ENCODE assay signal across 24 mouse cellular contexts in the genomic region with DNA sequence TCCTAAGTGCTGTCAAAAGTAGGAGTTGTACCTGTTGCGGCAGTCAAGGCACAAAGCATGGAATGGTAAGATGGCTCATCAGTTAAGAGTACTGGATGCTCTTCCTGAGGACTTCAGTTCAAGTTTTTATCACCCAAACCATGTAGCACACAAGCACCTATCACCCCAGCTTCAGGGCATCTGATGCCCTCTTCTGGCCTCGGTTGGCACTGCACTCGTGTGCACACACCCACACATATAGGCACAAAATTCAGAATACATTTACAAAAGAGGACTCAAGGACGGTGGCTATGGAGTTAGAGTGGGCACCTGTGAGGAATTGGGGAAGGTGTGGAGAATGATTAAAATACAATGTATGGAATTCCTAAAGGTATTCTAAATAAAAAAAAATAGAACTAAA.
DNase-seq lines count a peak whose midpoint lies in the region; ATAC-seq and TF ChIP-seq lines count a peak whose summit lies in the region.
"Had no signal": no experiment of that assay in that cellular context is flagged by ENCODE, and none has a peak within 500 bp of the region (broad histone marks: within the 10 kb centered on the region; RNA-seq: fewer than 3 reads in every experiment).

No protein-coding gene starts in this region.

- TF ChIP-seq CTCF in intestine, postnatal 0 days (IDR thresholded peaks at IDR 0.05; ENCODE audit: low read depth): peak; percentile 44
- peak; percentile 26 for TF ChIP-seq CTCF in lung, embryonic 14.5 days (IDR thresholded peaks at IDR 0.05; ENCODE audit: low read depth)
- TF ChIP-seq CTCF in ES-Bruce4 (IDR thresholded peaks at IDR 0.05; ENCODE audit: low read depth, low read length): peak; percentile 12

- WGBS in intestine, postnatal 0 days: 97% methylated on average over 4 of the region's 4 CpGs
- WGBS in intestine, embryonic 16.5 days: 97% methylated on average over 4 of the region's 4 CpGs
- WGBS in lung, embryonic 14.5 days: 96% methylated on average over 4 of the region's 4 CpGs

- no peak overlapping the region for H3K27ac ChIP-seq in intestine, postnatal 0 days (ENCODE audit: low read depth, low read length)
- H3K27ac ChIP-seq in intestine, embryonic 16.5 days (ENCODE audit: low read length): no peak overlapping the region
- H3K27ac ChIP-seq in lung, embryonic 14.5 days (ENCODE audit: low read depth): no peak overlapping the region
- H3K27ac ChIP-seq in ES-Bruce4 (ENCODE audit: insufficient read depth, low read length): no peak overlapping the region
- H3K27ac ChIP-seq: forebrain, embryonic 15.5 days; hindbrain, embryonic 14.5 days; intestine, embryonic 15.5 days; liver, embryonic 15.5 days had no signal

- TF ChIP-seq EP300 in ES-Bruce4 (IDR thresholded peaks at IDR 0.05; ENCODE audit: insufficient read depth, low read depth, low read length): no peak

- no peak overlapping the region for H3K4me2 ChIP-seq in intestine, postnatal 0 days (replicated peaks; ENCODE audit: low read depth)
- no peak overlapping the region for H3K4me2 ChIP-seq in intestine, embryonic 16.5 days (ENCODE audit: low read depth, low read length)
- H3K4me2 ChIP-seq in lung, embryonic 14.5 days: no peak overlapping the region
- H3K4me2 ChIP-seq: forebrain, embryonic 15.5 days; heart, embryonic 11.5 days; hindbrain, embryonic 14.5 days; intestine, embryonic 15.5 days; liver, embryonic 15.5 days had no signal

- no peaks in the 10 kb centered on the region for H3K27me3 ChIP-seq in intestine, postnatal 0 days (replicated peaks; ENCODE audit: control insufficient read depth, insufficient read depth, low read length)
- H3K27me3 ChIP-seq in intestine, embryonic 16.5 days (replicated peaks; ENCODE audit: control insufficient read depth, insufficient read depth, low read length): no peaks in the 10 kb centered on the region
- no peaks in the 10 kb centered on the region for H3K27me3 ChIP-seq in lung, embryonic 14.5 days (ENCODE audit: insufficient read depth, low read length)
- H3K27me3 ChIP-seq in ES-Bruce4 (ENCODE audit: control insufficient read depth, insufficient read depth, low read length, poor library complexity, severe bottlenecking): no peaks in the 10 kb centered on the region
- H3K27me3 ChIP-seq in splenic B cell, adult 2 months (ENCODE audit: control insufficient read depth, insufficient read depth, low read length, poor library complexity, severe bottlenecking): no peaks in the 10 kb centered on the region
- H3K27me3 ChIP-seq: intestine, embryonic 15.5 days; liver, embryonic 15.5 days; Patski had no signal

- no peak overlapping the region for H3K9ac ChIP-seq in intestine, postnatal 0 days (ENCODE audit: low read depth, low read length)
- no peak overlapping the region for H3K9ac ChIP-seq in intestine, embryonic 16.5 days (ENCODE audit: low read depth, low read length)
- no peak overlapping the region for H3K9ac ChIP-seq in lung, embryonic 14.5 days
- no peak overlapping the region for H3K9ac ChIP-seq in ES-Bruce4 (ENCODE audit: low read depth, poor library complexity, severe bottlenecking)
- H3K9ac ChIP-seq: forebrain, embryonic 15.5 days; hindbrain, embryonic 14.5 days; intestine, embryonic 15.5 days; liver, embryonic 15.5 days had no signal

- no peak for TF ChIP-seq POLR2A in ES-Bruce4 (IDR thresholded peaks at IDR 0.05; ENCODE audit: insufficient read depth, low read length)

- no peaks in the 10 kb centered on the region for H3K9me3 ChIP-seq in intestine, postnatal 0 days (ENCODE audit: control insufficient read depth)
- no peaks in the 10 kb centered on the region for H3K9me3 ChIP-seq in intestine, embryonic 16.5 days (ENCODE audit: control insufficient read depth, low read length)
- H3K9me3 ChIP-seq in lung, embryonic 14.5 days (ENCODE audit: low read depth, low read length): no peaks in the 10 kb centered on the region
- H3K9me3 ChIP-seq in ES-Bruce4 (replicated peaks; ENCODE audit: control insufficient read depth, insufficient read depth, low read length, poor library complexity, severe bottlenecking): no peaks in the 10 kb centered on the region
- H3K9me3 ChIP-seq: forebrain, embryonic 15.5 days; intestine, embryonic 15.5 days; limb, embryonic 10.5 days; liver, embryonic 15.5 days had no signal

- no peak for ATAC-seq in intestine, postnatal 0 days
- no peak for ATAC-seq in intestine, embryonic 16.5 days
- no peak for ATAC-seq in lung, embryonic 14.5 days (ENCODE audit: insufficient read depth)
- no peak for ATAC-seq in granulocyte monocyte progenitor cell, adult 5-6 weeks (replicated peaks; ENCODE audit: poor library complexity, severe bottlenecking)
- ATAC-seq: forebrain, embryonic 15.5 days; intestine, embryonic 15.5 days; Patski had no signal

- no peaks in the 10 kb centered on the region for H3K36me3 ChIP-seq in intestine, postnatal 0 days (ENCODE audit: control insufficient read depth, insufficient read depth)
- H3K36me3 ChIP-seq in intestine, embryonic 16.5 days (ENCODE audit: control insufficient read depth, insufficient read depth, low read length): no peaks in the 10 kb centered on the region
- no peaks in the 10 kb centered on the region for H3K36me3 ChIP-seq in lung, embryonic 14.5 days (ENCODE audit: insufficient read depth)
- no peaks in the 10 kb centered on the region for H3K36me3 ChIP-seq in ES-Bruce4 (ENCODE audit: control insufficient read depth, insufficient read depth, low read length, poor library complexity, severe bottlenecking)
- no peaks in the 10 kb centered on the region for H3K36me3 ChIP-seq in splenic B cell, adult 2 months (ENCODE audit: control insufficient read depth, insufficient read depth, low read length, poor library complexity, severe bottlenecking)
- H3K36me3 ChIP-seq: forebrain, embryonic 15.5 days; intestine, embryonic 15.5 days; limb, embryonic 10.5 days; liver, embryonic 15.5 days had no signal

- no peak for DNase-seq in lung, embryonic 14.5 days
- DNase-seq in lung, postnatal 25 days (ENCODE audit: low spot score): no peak
- DNase-seq in splenic B cell, adult 2 months (ENCODE audit: low read depth, low spot score): peak; percentile 4
- DNase-seq: adrenal gland, postnatal 25 days; cerebellum, adult 18-20 months; cerebellum, postnatal 25 days; embryo, embryonic 11 days; gastrocnemius, postnatal 36 days; kidney, postnatal 10 days; lung, postnatal 14 days; retina, postnatal 1 day; right cerebral cortex, postnatal 4 days; thymus, adult 18-20 months had no signal

- no peak overlapping the region for H3K4me3 ChIP-seq in intestine, postnatal 0 days (ENCODE audit: low read depth, low read length)
- H3K4me3 ChIP-seq in intestine, embryonic 16.5 days (ENCODE audit: low read length): no peak overlapping the region
- H3K4me3 ChIP-seq in lung, embryonic 14.5 days (ENCODE audit: low read depth, low read length): no peak overlapping the region
- no peak overlapping the region for H3K4me3 ChIP-seq in ES-Bruce4 (ENCODE audit: low read depth, low read length)
- H3K4me3 ChIP-seq: forebrain, embryonic 15.5 days; intestine, embryonic 15.5 days; limb, embryonic 10.5 days; liver, embryonic 15.5 days had no signal

- no peaks in the 10 kb centered on the region for H3K4me1 ChIP-seq in intestine, postnatal 0 days (replicated peaks; ENCODE audit: control insufficient read depth, insufficient read depth, low read length)
- peaks cover 30% of the 10 kb centered on the region for H3K4me1 ChIP-seq in intestine, embryonic 16.5 days (ENCODE audit: control insufficient read depth, insufficient read depth, low read length)
- 0 out of 2 replicates have a peak, but pooled peaks cover 4% of the 10 kb centered on the region for H3K4me1 ChIP-seq in lung, embryonic 14.5 days (ENCODE audit: insufficient read depth)
- no peaks in the 10 kb centered on the region for H3K4me1 ChIP-seq in ES-Bruce4 (ENCODE audit: control insufficient read depth, insufficient read depth, low read length)
- H3K4me1 ChIP-seq: liver, embryonic 15.5 days had no signal
